Mouse (Mus musculus) forebrain, embryonic 13.5 days (tissue): ENCODE measurements around the gene Acsl5. TPM values are rescaled to one million over a fixed set of nuclear protein-coding genes. Genes with fewer than 3 reads are reported as not detected.
A peak's percentile ranks its signal among the peaks of the same experiment; 100 is the strongest.

Source experiments
- ATAC-seq: fragments of 200-750 bp; cut with Nextera tagmentation; 2 replicates; pipeline ENCODE4 v1.8.0; 2017
- H3K27ac ChIP-seq: fragments of 300-500 bp; sonication (generic); 2 replicates; pipeline ENCODE4 v1.5.1; 2015; ENCODE audit warnings: inconsistent platforms, mild to moderate bottlenecking, moderate library complexity
- H3K27me3 ChIP-seq: fragments of 300-500 bp; sonication (generic); 2 replicates; pipeline ENCODE4 v1.6.1; 2015; ENCODE audit warnings: mild to moderate bottlenecking, inconsistent platforms
- H3K36me3 ChIP-seq: fragments of 300-500 bp; sonication (generic); 2 replicates; pipeline ENCODE4 v1.6.1; 2015; ENCODE audit warnings: mild to moderate bottlenecking, inconsistent platforms; ENCODE audit not compliant: poor library complexity, severe bottlenecking
- H3K4me1 ChIP-seq: fragments of 300-500 bp; sonication (generic); 2 replicates; pipeline ENCODE4 v1.6.1; 2015; ENCODE audit warnings: inconsistent platforms
- H3K4me2 ChIP-seq: fragments of 300-500 bp; sonication (generic); 2 replicates; pipeline ENCODE4 v1.6.1; 2015; ENCODE audit warnings: inconsistent platforms, mild to moderate bottlenecking, moderate library complexity
- H3K4me3 ChIP-seq: fragments of 300-500 bp; sonication (generic); 2 replicates; pipeline ENCODE4 v1.5.1; 2015; ENCODE audit warnings: mild to moderate bottlenecking, inconsistent platforms
- H3K9ac ChIP-seq: fragments of 300-500 bp; sonication (generic); 2 replicates; pipeline ENCODE4 v1.6.1; 2015; ENCODE audit warnings: mild to moderate bottlenecking, inconsistent platforms
- H3K9me3 ChIP-seq: fragments of 300-500 bp; sonication (generic); replicated peaks from 2 replicates; pipeline ENCODE4 v1.6.1; 2016; ENCODE audit warnings: inconsistent platforms
- WGBS: fragments of 180-500 bp; shearing (Covaris S2); methylation state at CpG from one replicate; pipeline ENCODE4 v1.1.7; 2015; 5-methylcytosine and 5-hydroxymethylcytosine counted together
- polyA plus RNA-seq: library from polyadenylated mRNA; unstranded; fragments of >200 nt; fragmentation: Nextera tagmentation; extraction: Ambion mirVana; gene quantifications from 2 replicates; pipeline ENCODE4 v1.2.1, GENCODE M21; 2015

Gene Acsl5
- polyA plus RNA-seq: 9.4 and 10.9 TPM in 2 replicates

DNA sequence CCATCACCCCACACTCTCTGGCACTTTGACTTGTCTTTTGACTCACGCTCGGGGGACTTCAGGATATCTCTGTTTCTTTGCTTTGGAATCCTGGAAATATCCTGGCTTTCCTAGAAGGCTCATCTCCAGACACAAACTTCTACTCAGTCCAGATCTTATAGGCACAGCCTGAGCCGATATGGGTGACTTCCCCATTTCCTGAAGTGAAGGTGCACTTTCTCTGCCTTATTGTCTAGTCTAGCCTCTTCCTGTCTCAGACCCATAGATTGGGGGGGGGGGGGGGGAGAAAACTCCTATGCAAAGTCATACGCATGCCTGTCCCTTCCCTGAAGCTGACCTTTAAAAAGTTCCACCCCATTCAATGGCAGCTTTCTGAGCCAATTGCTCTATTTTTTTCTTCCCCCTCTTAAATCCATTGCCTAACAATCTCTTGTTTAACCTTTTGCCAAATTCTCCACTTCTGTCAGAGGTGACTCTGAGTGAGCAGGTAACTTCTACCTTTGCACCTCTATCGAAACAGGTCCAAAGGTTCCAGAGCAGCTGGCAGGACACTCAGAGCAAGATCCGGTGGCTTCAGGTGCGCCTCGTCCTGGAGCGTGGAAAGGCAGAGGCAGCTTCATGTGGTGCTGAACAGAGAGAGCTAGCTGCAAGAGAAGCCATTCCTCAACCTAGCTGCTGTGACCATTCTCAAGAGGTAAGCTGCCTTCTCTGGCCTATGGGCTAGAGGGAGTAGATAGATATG is at the start of gene Acsl5:
Acsl5 (plus strand) TSS at position 556 of the 742 bp plus-strand sequence.
- H3K9ac ChIP-seq: no peak within 1 kb of the TSS
- no peak within 1 kb of the TSS for H3K4me3 ChIP-seq
- H3K27ac ChIP-seq: no peak within 1 kb of the TSS
- H3K9me3 ChIP-seq: no peaks in the 10 kb centered on the region
- WGBS: 95% methylated on average over 9 of the region's 9 CpGs
- peaks cover 18% of the 10 kb centered on the region for H3K4me1 ChIP-seq
- H3K4me2 ChIP-seq: no peak within 1 kb of the TSS
- H3K36me3 ChIP-seq: no peaks in the 10 kb centered on the region
- no peak for ATAC-seq
- H3K27me3 ChIP-seq: no peaks in the 10 kb centered on the region

- H3K4me2 ChIP-seq: no peak overlapping the region
- peak; percentile 67 for ATAC-seq
- H3K27ac ChIP-seq: no peak overlapping the region
- no peaks in the 10 kb centered on the region for H3K36me3 ChIP-seq
- no peaks in the 10 kb centered on the region for H3K9me3 ChIP-seq
- no peaks in the 10 kb centered on the region for H3K27me3 ChIP-seq
- 41% methylated on average over 8 of the region's 8 CpGs for WGBS
- H3K4me3 ChIP-seq: no peak overlapping the region
- H3K9ac ChIP-seq: no peak overlapping the region
- no peaks in the 10 kb centered on the region for H3K4me1 ChIP-seq
Measured at GRCm38 (mm10) chr19:55206482-55207138, 45.1 kb upstream of the Acsl5 start.

DNA sequence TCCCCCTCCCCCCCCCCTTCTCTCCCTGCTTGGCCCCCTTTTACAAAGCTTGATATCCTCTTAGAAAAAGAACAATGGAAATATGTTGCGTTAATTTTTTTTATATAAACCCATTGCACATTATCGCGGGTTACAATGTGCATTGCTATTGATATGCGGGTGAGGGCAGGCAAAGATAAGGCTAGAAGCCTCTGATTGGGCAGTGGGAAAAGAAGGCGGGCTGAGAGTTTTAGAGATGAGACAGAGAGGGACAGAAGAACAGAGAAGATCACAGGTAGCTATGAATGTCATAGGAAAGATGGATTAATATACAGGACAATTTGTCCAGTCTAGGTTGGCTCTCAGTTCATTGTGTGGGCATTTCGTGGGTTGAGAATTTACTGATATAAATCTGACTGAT is 44.5 kb upstream of the Acsl5 start:
- Histone ChIP-seq H3K4me2 (no peak overlapping the region), H3K27ac (no peak overlapping the region), H3K9ac (no peak overlapping the region), H3K4me1 (no peaks in the 10 kb centered on the region), H3K36me3 (no peaks in the 10 kb centered on the region), H3K27me3 (no peaks in the 10 kb centered on the region), H3K9me3 (no peaks in the 10 kb centered on the region), H3K4me3 (no peak overlapping the region)
- WGBS: 56% methylated on average over 6 of the region's 6 CpGs
- peak; percentile 23; the same call in 1 of the 2 replicates for ATAC-seq

DNA sequence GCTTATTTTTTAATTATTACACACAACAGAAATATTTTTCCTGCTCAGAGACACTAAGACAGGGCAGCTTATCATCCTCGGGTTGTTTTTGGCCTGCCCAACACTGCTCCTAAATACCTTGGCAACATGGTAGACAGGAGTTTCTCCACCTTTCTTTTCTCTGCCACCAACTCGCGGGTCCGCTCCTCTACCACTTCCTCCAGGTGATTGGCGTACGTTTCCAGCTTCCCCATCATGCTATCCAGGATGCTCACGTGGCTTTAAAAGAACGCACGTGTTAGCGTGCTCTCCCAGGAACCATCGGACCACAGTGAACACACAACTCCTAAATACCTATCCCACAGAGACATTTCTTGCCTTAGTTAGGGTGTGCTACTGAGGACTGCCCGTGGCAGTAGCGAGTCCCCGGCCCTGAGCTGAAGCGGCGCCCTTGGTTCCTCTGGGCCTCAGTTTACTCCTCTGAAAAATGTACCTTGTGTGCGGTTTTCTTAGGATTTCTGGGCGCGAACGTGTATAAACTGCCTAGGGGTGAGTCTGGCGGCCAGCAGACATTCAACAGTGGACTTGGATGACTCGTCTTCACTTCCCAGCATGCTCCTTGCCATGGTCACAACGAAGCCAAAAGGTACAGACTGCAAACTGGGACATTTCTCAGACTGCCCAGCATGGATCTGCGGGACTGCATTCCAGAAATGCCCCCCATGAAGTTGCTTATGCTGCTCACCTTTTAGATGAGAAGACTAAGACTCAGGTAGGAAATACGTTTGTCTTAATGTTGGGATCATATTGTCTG is 43.8 kb upstream of the Acsl5 start:
- 66% methylated on average over 25 of the region's 25 CpGs for WGBS
- Histone ChIP-seq H3K4me2 (no peak overlapping the region), H3K9me3 (no peaks in the 10 kb centered on the region), H3K4me1 (no peaks in the 10 kb centered on the region), H3K27ac (no peak overlapping the region), H3K4me3 (no peak overlapping the region), H3K36me3 (no peaks in the 10 kb centered on the region), H3K27me3 (no peaks in the 10 kb centered on the region), H3K9ac (no peak overlapping the region)
- ATAC-seq: no peak

- ATAC-seq: no peak
- H3K9ac ChIP-seq: no peak overlapping the region
- H3K4me2 ChIP-seq: no peak overlapping the region
- no peak overlapping the region for H3K27ac ChIP-seq
- H3K9me3 ChIP-seq: no peaks in the 10 kb centered on the region
- no peaks in the 10 kb centered on the region for H3K27me3 ChIP-seq
- no peaks in the 10 kb centered on the region for H3K4me1 ChIP-seq
- H3K36me3 ChIP-seq: no peaks in the 10 kb centered on the region
- H3K4me3 ChIP-seq: no peak overlapping the region
- 73% methylated on average over 4 of the region's 4 CpGs for WGBS
Measured at GRCm38 (mm10) chr19:55208654-55209053, 43.1 kb upstream of the Acsl5 start.

- 91% methylated on average over 3 of the region's 3 CpGs for WGBS
- no peak overlapping the region for H3K4me2 ChIP-seq
- no peak for ATAC-seq
Measured at GRCm38 (mm10) chr19:55209084-55209483, 42.7 kb upstream of the Acsl5 start.

GRCm38 (mm10) chr19:55211698-55212097 is 40.0 kb upstream of the Acsl5 start:
- H3K4me1 ChIP-seq: no peaks in the 10 kb centered on the region
- no peaks in the 10 kb centered on the region for H3K27me3 ChIP-seq
- H3K36me3 ChIP-seq: no peaks in the 10 kb centered on the region
- H3K4me2 ChIP-seq: no peak overlapping the region
- H3K4me3 ChIP-seq: no peak overlapping the region
- H3K27ac ChIP-seq: no peak overlapping the region
- WGBS: 92% methylated on average over 1 of the region's 1 CpGs
- H3K9me3 ChIP-seq: no peaks in the 10 kb centered on the region
- no peak for ATAC-seq
- no peak overlapping the region for H3K9ac ChIP-seq

More at GRCm38 (mm10) chr19:55209084-55209483, 42.7 kb upstream of the Acsl5 start:
- Histone ChIP-seq H3K9ac (no peak overlapping the region), H3K9me3 (no peaks in the 10 kb centered on the region), H3K27me3 (no peaks in the 10 kb centered on the region), H3K4me3 (no peak overlapping the region), H3K36me3 (no peaks in the 10 kb centered on the region), H3K4me1 (no peaks in the 10 kb centered on the region), H3K27ac (no peak overlapping the region)

DNA sequence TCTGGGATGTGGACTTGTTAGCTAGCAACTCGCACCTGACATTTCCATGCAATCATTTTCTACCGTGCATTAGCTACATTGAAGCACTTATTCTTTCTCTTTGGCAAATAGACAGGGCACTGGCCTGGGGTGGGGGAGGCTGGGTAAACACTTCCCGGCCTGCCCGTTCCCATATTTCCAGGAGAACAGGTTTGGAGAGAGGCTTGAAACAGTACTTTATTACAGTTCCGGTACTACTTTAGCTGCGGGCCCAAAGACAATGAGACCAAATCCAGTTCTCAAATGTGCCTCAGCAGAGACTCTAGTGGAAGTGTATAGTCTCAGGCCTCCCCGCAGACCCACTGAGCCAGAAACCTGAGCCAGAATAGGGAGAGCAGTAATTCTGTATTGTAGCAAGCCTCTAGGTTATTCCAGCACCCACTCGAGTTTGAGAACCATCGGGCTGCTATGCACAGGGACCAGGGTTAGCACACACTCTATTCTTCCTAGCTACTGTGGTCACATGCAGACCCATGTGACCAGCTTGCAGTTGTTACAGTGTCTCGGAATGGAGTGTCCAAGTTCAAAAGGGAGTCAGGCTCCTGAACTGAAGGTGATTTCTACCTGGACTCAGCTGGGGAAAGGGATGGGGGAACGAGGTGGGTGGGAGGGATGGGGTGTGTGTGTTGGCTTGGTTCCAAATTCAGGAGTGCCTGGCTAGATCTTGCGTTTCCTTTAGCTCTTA is 38.0 kb upstream of the Acsl5 start:
- no peak for ATAC-seq
- H3K4me3 ChIP-seq: no peak overlapping the region
- 83% methylated on average over 12 of the region's 12 CpGs for WGBS

GRCm38 (mm10) chr19:55216876-55217275 is 34.9 kb upstream of the Acsl5 start:
- Histone ChIP-seq H3K4me1 (peaks cover 7% of the 10 kb centered on the region; the same call in 1 of the 2 replicates), H3K9ac (no peak overlapping the region), H3K4me3 (no peak overlapping the region), H3K9me3 (no peaks in the 10 kb centered on the region), H3K36me3 (no peaks in the 10 kb centered on the region), H3K27ac (no peak overlapping the region), H3K4me2 (no peak overlapping the region), H3K27me3 (0 out of 2 replicates have a peak, but pooled peaks cover 5% of the 10 kb centered on the region)
- 95% methylated on average over 4 of the region's 4 CpGs for WGBS
- no peak for ATAC-seq

More for the DNA sequence above, 38.0 kb upstream of the Acsl5 start:
- no peak overlapping the region for H3K4me2 ChIP-seq
- no peaks in the 10 kb centered on the region for H3K27me3 ChIP-seq
- H3K9ac ChIP-seq: no peak overlapping the region
- H3K36me3 ChIP-seq: no peaks in the 10 kb centered on the region
- no peaks in the 10 kb centered on the region for H3K9me3 ChIP-seq
- no peak overlapping the region for H3K27ac ChIP-seq
- peaks cover 3% of the 10 kb centered on the region; the same call in 1 of the 2 replicates for H3K4me1 ChIP-seq

- Histone ChIP-seq H3K4me2 (no peak overlapping the region), H3K27ac (no peak overlapping the region), H3K36me3 (no peaks in the 10 kb centered on the region), H3K27me3 (0 out of 2 replicates have a peak, but pooled peaks cover 5% of the 10 kb centered on the region), H3K9ac (no peak overlapping the region), H3K4me1 (peaks cover 7% of the 10 kb centered on the region; the same call in 1 of the 2 replicates), H3K4me3 (no peak overlapping the region), H3K9me3 (no peaks in the 10 kb centered on the region)
- ATAC-seq: no peak
- 91% methylated on average over 9 of the region's 9 CpGs for WGBS
Measured at GRCm38 (mm10) chr19:55217365-55217764, 34.4 kb upstream of the Acsl5 start.

DNA sequence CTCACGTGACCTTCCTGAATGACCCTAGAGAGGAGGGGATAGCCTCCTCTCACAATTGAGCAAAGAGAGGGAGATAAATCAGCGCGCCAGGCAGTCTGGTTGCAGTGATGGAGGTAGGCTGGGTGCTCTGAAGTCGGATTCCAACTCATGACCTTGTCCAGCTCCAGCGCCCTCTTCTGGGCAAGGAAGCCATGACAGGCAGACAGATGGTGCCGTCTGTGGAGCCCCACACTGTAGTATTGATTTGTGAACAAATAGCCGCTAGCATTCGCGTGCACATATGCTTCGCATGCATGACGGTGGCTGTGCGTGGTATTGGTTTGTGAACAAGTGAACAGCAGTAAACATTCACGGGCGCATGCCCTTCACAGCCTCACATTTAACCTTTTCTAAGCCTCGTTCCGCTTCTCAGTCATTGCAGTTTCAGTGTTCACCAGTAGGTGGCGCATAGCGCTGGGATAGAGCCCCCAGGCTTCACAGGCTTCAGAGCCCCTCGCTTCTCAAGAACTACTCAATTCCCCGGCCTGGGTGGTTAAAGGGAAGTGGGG is 33.5 kb upstream of the Acsl5 start:
- Histone ChIP-seq H3K36me3 (no peaks in the 10 kb centered on the region), H3K9me3 (no peaks in the 10 kb centered on the region), H3K4me3 (peak overlapping the region; percentile 36), H3K27me3 (0 out of 2 replicates have a peak, but pooled peaks cover 5% of the 10 kb centered on the region), H3K27ac (no peak overlapping the region), H3K9ac (peak overlapping the region; percentile 50), H3K4me2 (peak overlapping the region; percentile 63), H3K4me1 (peaks cover 7% of the 10 kb centered on the region; the same call in 1 of the 2 replicates)
- WGBS: 3% methylated on average over 20 of the region's 20 CpGs
- ATAC-seq: peak; percentile 92
